Mouse (Mus musculus) megakaryocyte, embryonic 14.5 days (primary cell): ENCODE results near the gene Cd177.
"Not testable (repeated sequence)": the region's sequence is repeated elsewhere in the genome, so short reads cannot be mapped to it uniquely, and the experiment has no call there.

Experiments
- FLI1 ChIP-seq: IDR thresholded peaks from 2 replicates; pipeline ENCODE4 v1.6.1; 2012; ENCODE audit warnings: low read length, inconsistent platforms, mixed read lengths
- GATA1 ChIP-seq: IDR thresholded peaks from 3 replicates; pipeline ENCODE4 v1.6.1; 2012; ENCODE audit warnings: mixed read lengths, low read length, inconsistent platforms, borderline replicate concordance

DNA sequence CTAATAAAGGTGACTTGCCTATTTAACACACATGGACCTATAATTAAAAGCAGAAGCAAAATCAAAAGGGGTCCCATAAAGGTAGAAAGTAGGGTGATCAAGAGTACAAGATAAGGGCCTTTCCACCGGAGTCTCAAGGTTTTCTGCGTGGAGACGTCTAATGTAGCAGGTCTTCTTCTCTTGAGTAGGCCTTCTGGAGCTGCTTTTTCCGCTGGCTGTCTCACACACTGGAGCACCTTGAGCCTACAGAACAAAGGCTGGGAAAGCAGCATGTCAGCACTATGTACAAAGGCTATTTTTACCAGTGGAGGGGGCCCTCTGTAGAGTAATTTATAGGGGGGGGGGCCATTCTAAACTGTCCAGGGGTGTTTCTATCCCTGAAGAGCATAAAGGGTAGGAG, 62.2 kb downstream of the Cd177 start:
- TF ChIP-seq GATA1, FLI1: not testable (repeated sequence)
